8 mouse cellular contexts compared by ENCODE assay signal in genomic region chr11:88848590-88848989, GRCm38 (mm10). TPM values are rescaled to one million over a fixed set of nuclear protein-coding genes. Genes with fewer than 3 reads are reported as not detected.
DNase-seq lines count a peak whose midpoint lies in the region; ATAC-seq and TF ChIP-seq lines count a peak whose summit lies in the region.

No protein-coding gene starts in this region.

- ATAC-seq in intestine, embryonic 16.5 days: peak; percentile 53
- peak; percentile 58 for ATAC-seq in neural tube, embryonic 13.5 days (ENCODE audit: low read depth)
- ATAC-seq in inflammation-experienced regulatory T-cells, adult 6 months: no peak

- H3K27me3 ChIP-seq in E14TG2a.4 (ENCODE audit: insufficient read depth, low read length): no peaks in the 10 kb centered on the region
- H3K27me3 ChIP-seq in intestine, embryonic 16.5 days (replicated peaks; ENCODE audit: control insufficient read depth, insufficient read depth, low read length): no peaks in the 10 kb centered on the region
- H3K27me3 ChIP-seq in liver, adult 2 months (ENCODE audit: control insufficient read depth, insufficient read depth, low read length): no peaks in the 10 kb centered on the region
- no peaks in the 10 kb centered on the region for H3K27me3 ChIP-seq in neural tube, embryonic 13.5 days

- H3K4me2 ChIP-seq in intestine, embryonic 16.5 days (ENCODE audit: low read depth, low read length): no peak overlapping the region
- H3K4me2 ChIP-seq in neural tube, embryonic 13.5 days: no peak overlapping the region

- 0 out of 2 replicates have a peak overlapping the region, but pooled peaks have one; percentile 3 for H3K9ac ChIP-seq in intestine, embryonic 16.5 days (ENCODE audit: low read depth, low read length)
- peak overlapping the region; percentile 45 for H3K9ac ChIP-seq in liver, adult 2 months (ENCODE audit: low read depth, low read length)
- H3K9ac ChIP-seq in neural tube, embryonic 13.5 days: peak overlapping the region; percentile 12; the same call in 1 of the 2 replicates

- H3K36me3 ChIP-seq in E14TG2a.4 (ENCODE audit: insufficient read depth, low read length): peaks cover 73% of the 10 kb centered on the region
- H3K36me3 ChIP-seq in intestine, embryonic 16.5 days (ENCODE audit: control insufficient read depth, insufficient read depth, low read length): peaks cover 6% of the 10 kb centered on the region; the same call in 1 of the 2 replicates
- H3K36me3 ChIP-seq in liver, adult 2 months (ENCODE audit: control insufficient read depth, insufficient read depth, low read length): no peaks in the 10 kb centered on the region; the same call in 1 of the 2 replicates
- peaks cover 21% of the 10 kb centered on the region for H3K36me3 ChIP-seq in neural tube, embryonic 13.5 days

- no peak overlapping the region for H3K27ac ChIP-seq in intestine, embryonic 16.5 days (ENCODE audit: low read length)
- peak overlapping the region; percentile 70 for H3K27ac ChIP-seq in liver, adult 2 months (replicated peaks; ENCODE audit: insufficient read depth, low read depth, low read length)
- no peak overlapping the region for H3K27ac ChIP-seq in neural tube, embryonic 13.5 days (replicated peaks)

- no peak for TF ChIP-seq POLR2A in liver, adult 2 months (IDR thresholded peaks at IDR 0.05; ENCODE audit: extremely low read depth, insufficient read depth, low read length)

- H3K9me3 ChIP-seq in E14TG2a.4 (ENCODE audit: low read length): no peaks in the 10 kb centered on the region
- H3K9me3 ChIP-seq in intestine, embryonic 16.5 days (ENCODE audit: control insufficient read depth, low read length): no peaks in the 10 kb centered on the region
- H3K9me3 ChIP-seq in neural tube, embryonic 13.5 days: no peaks in the 10 kb centered on the region

- H3K4me3 ChIP-seq in E14TG2a.4 (replicated peaks; ENCODE audit: low read length): no peak overlapping the region
- H3K4me3 ChIP-seq in intestine, embryonic 16.5 days (ENCODE audit: low read length): no peak overlapping the region
- H3K4me3 ChIP-seq in liver, adult 2 months (ENCODE audit: insufficient read depth, low read depth, low read length): no peak overlapping the region
- H3K4me3 ChIP-seq in neural tube, embryonic 13.5 days: no peak overlapping the region

- peaks cover 54% of the 10 kb centered on the region; the same call in 1 of the 2 replicates for H3K79me2 ChIP-seq in liver, adult 2 months (ENCODE audit: control insufficient read depth, insufficient read depth, low read length)

- H3K4me1 ChIP-seq in E14TG2a.4 (replicated peaks; ENCODE audit: low read depth, low read length): peaks cover 96% of the 10 kb centered on the region
- H3K4me1 ChIP-seq in intestine, embryonic 16.5 days (ENCODE audit: control insufficient read depth, insufficient read depth, low read length): peaks cover 24% of the 10 kb centered on the region
- H3K4me1 ChIP-seq in liver, adult 2 months (ENCODE audit: control insufficient read depth, insufficient read depth, low read length): peaks cover 50% of the 10 kb centered on the region
- H3K4me1 ChIP-seq in neural tube, embryonic 13.5 days (replicated peaks): peaks cover 23% of the 10 kb centered on the region

- DNase-seq in 3T3-L1 (ENCODE audit: low read depth, low spot score): peak; percentile 61
- peak; percentile 76 to 77 for DNase-seq in cerebellum, postnatal 10 days
- DNase-seq in heart, adult 18-20 months: peak; percentile 76 to 81
- no peak for DNase-seq in liver, adult 2 months (ENCODE audit: extremely low read depth, low read depth, low spot score)

- 37% methylated on average over 5 of the region's 5 CpGs for WGBS in intestine, embryonic 16.5 days
- WGBS in liver, adult 2 months: 30% methylated on average over 5 of the region's 5 CpGs
- 35% methylated on average over 5 of the region's 5 CpGs for whole genome bisulfite sequencing in neural tube, embryonic 13.5 days

- TF ChIP-seq CTCF in E14TG2a.4 (conservative IDR thresholded peaks at IDR 0.05; ENCODE audit: low read length): peak; percentile 88
- peak; percentile 71 for TF ChIP-seq CTCF in liver, adult 2 months (IDR thresholded peaks at IDR 0.05; ENCODE audit: low read depth, low read length)

RNA-seq across cellular contexts. Expression of gene Akap1, which starts 15.8 kb away (rescaled TPM):
- total RNA-seq in heart, adult 18-20 months (2021): 100 to 1,000 TPM; 147 to 157 TPM
- 27.5 and 28.7 TPM in 2 replicates for polyA plus RNA-seq in intestine, embryonic 16.5 days (2015; fragmentation: Nextera tagmentation; extraction: Ambion mirVana)
- total RNA-seq in liver, adult 2 months (2014; rRNA removed): 37.7 and 53.6 TPM in 2 replicates
- 58.0 and 81.5 TPM in 2 replicates for polyA plus RNA-seq in liver, adult 2 months (2012; rRNA removed)
- polyA plus RNA-seq in neural tube, embryonic 13.5 days (2015; fragmentation: Nextera tagmentation; extraction: Ambion mirVana): 25.7 and 25.9 TPM in 2 replicates
- 1 to 10 TPM; 1.8 to 2.0 (median 2.0) TPM for polyA plus RNA-seq in inflammation-experienced regulatory T-cells, adult 6 months (2017; shearing (Covaris generic))
